Comparison of ENCODE assay signal across 8 mouse cellular contexts in the genomic region with DNA sequence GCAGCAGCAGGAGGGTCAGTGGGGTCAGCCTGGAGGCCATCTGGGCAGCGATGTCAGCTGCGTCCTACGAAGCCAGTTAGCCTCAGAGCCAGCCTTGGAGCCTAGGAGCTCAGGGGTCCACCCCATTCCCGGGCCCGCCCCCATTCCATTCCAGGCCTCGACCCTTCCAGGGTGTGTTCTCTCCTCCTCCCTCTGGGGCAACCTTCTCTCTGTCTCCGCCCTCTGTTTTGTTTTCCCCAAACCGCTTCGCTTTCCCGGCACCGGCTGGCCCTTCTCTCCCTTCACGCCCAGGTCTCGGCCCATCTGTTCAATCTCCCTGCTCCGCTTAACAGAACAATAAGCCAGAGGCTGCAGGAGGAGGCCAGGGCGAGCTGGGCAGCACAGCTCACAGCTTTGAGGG. TPM values are rescaled to one million over a fixed set of nuclear protein-coding genes. Genes with fewer than 3 reads are reported as not detected.
DNase-seq lines count a peak whose midpoint lies in the region; ATAC-seq and TF ChIP-seq lines count a peak whose summit lies in the region.

No protein-coding gene starts in this region.

- no peaks in the 10 kb centered on the region for H3K27me3 ChIP-seq in ES-Bruce4 (ENCODE audit: control insufficient read depth, insufficient read depth, low read length, poor library complexity, severe bottlenecking)
- no peaks in the 10 kb centered on the region for H3K27me3 ChIP-seq in forebrain, embryonic 11.5 days (ENCODE audit: control insufficient read depth, insufficient read depth, low read length)
- no peaks in the 10 kb centered on the region; the same call in 1 of the 2 replicates for H3K27me3 ChIP-seq in heart, postnatal 0 days (ENCODE audit: control insufficient read depth, insufficient read depth, low read length)
- H3K27me3 ChIP-seq in small intestine, adult 2 months (ENCODE audit: control insufficient read depth, insufficient read depth, low read length) = no peaks in the 10 kb centered on the region; the same call in 1 of the 2 replicates

- DNase-seq in forebrain, embryonic 11.5 days (ENCODE audit: low spot score) = peak; percentile 83
- DNase-seq in heart, postnatal 0 days (ENCODE audit: low spot score) = peak; percentile 69
- peak; percentile 79 for DNase-seq in kidney, postnatal 14 days
- DNase-seq in lung, postnatal 14 days = peak; percentile 78

- no peaks in the 10 kb centered on the region for H3K36me3 ChIP-seq in ES-Bruce4 (ENCODE audit: control insufficient read depth, insufficient read depth, low read length, poor library complexity, severe bottlenecking)
- no peaks in the 10 kb centered on the region for H3K36me3 ChIP-seq in forebrain, embryonic 11.5 days (ENCODE audit: control insufficient read depth, insufficient read depth, low read length)
- H3K36me3 ChIP-seq in heart, postnatal 0 days (replicated peaks; ENCODE audit: control insufficient read depth, insufficient read depth, low read length) = no peaks in the 10 kb centered on the region
- H3K36me3 ChIP-seq in small intestine, adult 2 months (ENCODE audit: control insufficient read depth, insufficient read depth, low read length) = no peaks in the 10 kb centered on the region

- H3K9ac ChIP-seq in ES-Bruce4 (ENCODE audit: low read depth, poor library complexity, severe bottlenecking) = peak overlapping the region; percentile 20; the same call in 1 of the 2 replicates
- peak overlapping the region; percentile 56 for H3K9ac ChIP-seq in forebrain, embryonic 11.5 days (ENCODE audit: low read length)
- H3K9ac ChIP-seq in heart, postnatal 0 days (replicated peaks; ENCODE audit: low read depth, low read length) = no peak overlapping the region

- peaks cover 3% of the 10 kb centered on the region for H3K4me1 ChIP-seq in ES-Bruce4 (ENCODE audit: control insufficient read depth, insufficient read depth, low read length)
- H3K4me1 ChIP-seq in brown adipose tissue, adult 24 weeks (ENCODE audit: control insufficient read depth, insufficient read depth, insufficient read length, low read length) = no peaks in the 10 kb centered on the region
- peaks cover 9% of the 10 kb centered on the region for H3K4me1 ChIP-seq in forebrain, embryonic 11.5 days (replicated peaks; ENCODE audit: control insufficient read depth, insufficient read depth, low read length)
- no peaks in the 10 kb centered on the region; the same call in 1 of the 2 replicates for H3K4me1 ChIP-seq in heart, postnatal 0 days (ENCODE audit: control insufficient read depth, insufficient read depth)
- no peaks in the 10 kb centered on the region for H3K4me1 ChIP-seq in small intestine, adult 2 months (ENCODE audit: control insufficient read depth, insufficient read depth, insufficient read length, low read length)

- no peaks in the 10 kb centered on the region for H3K9me3 ChIP-seq in ES-Bruce4 (replicated peaks; ENCODE audit: control insufficient read depth, insufficient read depth, low read length, poor library complexity, severe bottlenecking)
- no peaks in the 10 kb centered on the region for H3K9me3 ChIP-seq in forebrain, embryonic 11.5 days (ENCODE audit: control insufficient read depth, low read length)
- no peaks in the 10 kb centered on the region for H3K9me3 ChIP-seq in heart, postnatal 0 days (replicated peaks; ENCODE audit: control insufficient read depth, low read length)

- H3K27ac ChIP-seq in ES-Bruce4 (ENCODE audit: insufficient read depth, low read length) = no peak overlapping the region
- H3K27ac ChIP-seq in brown adipose tissue, adult 24 weeks (replicated peaks; ENCODE audit: low read depth, low read length) = no peak overlapping the region
- peak overlapping the region; percentile 79 for H3K27ac ChIP-seq in forebrain, embryonic 11.5 days (ENCODE audit: low read depth, low read length)
- H3K27ac ChIP-seq in heart, postnatal 0 days (ENCODE audit: low read depth) = 0 out of 2 replicates have a peak overlapping the region, but pooled peaks have one; percentile 7
- peak overlapping the region; percentile 27; the same call in 1 of the 2 replicates for H3K27ac ChIP-seq in small intestine, adult 2 months (ENCODE audit: insufficient read depth, low read depth, low read length)

- peak overlapping the region; percentile 54 for H3K4me2 ChIP-seq in forebrain, embryonic 11.5 days (ENCODE audit: low read depth, low read length, severe bottlenecking)
- H3K4me2 ChIP-seq in heart, postnatal 0 days (ENCODE audit: low read depth, low read length) = peak overlapping the region; percentile 41

- ATAC-seq in forebrain, embryonic 11.5 days (replicated peaks; ENCODE audit: low FRiP score) = peak; percentile 95
- peak; percentile 86 for ATAC-seq in heart, postnatal 0 days (ENCODE audit: insufficient read depth, low read depth)
- ATAC-seq in megakaryocyte-erythroid progenitor cell, adult 5-6 weeks (replicated peaks; ENCODE audit: low FRiP score, low TSS enrichment, poor library complexity, severe bottlenecking) = no peak

- 1% methylated on average over 15 of the region's 15 CpGs for WGBS in forebrain, embryonic 11.5 days
- WGBS in heart, postnatal 0 days = 6% methylated on average over 15 of the region's 15 CpGs
- 17% methylated on average over 15 of the region's 15 CpGs for WGBS in small intestine, adult 2 months

- no peak for TF ChIP-seq CTCF in ES-Bruce4 (IDR thresholded peaks at IDR 0.05; ENCODE audit: low read depth, low read length)
- TF ChIP-seq CTCF in heart, postnatal 0 days (IDR thresholded peaks at IDR 0.05; ENCODE audit: low read depth) = no peak
- TF ChIP-seq CTCF in small intestine, adult 2 months (IDR thresholded peaks at IDR 0.05; ENCODE audit: extremely low read depth, insufficient read length, insufficient replicate concordance, low read depth, low read length) = no peak

- TF ChIP-seq POLR2A in ES-Bruce4 (IDR thresholded peaks at IDR 0.05; ENCODE audit: insufficient read depth, low read length) = no peak
- peak; percentile 40; the same call in 1 of the 2 replicates for TF ChIP-seq POLR2A in small intestine, adult 2 months (IDR thresholded peaks at IDR 0.05; ENCODE audit: low read depth, low read length)

- TF ChIP-seq EP300 in ES-Bruce4 (IDR thresholded peaks at IDR 0.05; ENCODE audit: insufficient read depth, low read depth, low read length) = peak; percentile 92
- no peak for TF ChIP-seq EP300 in heart, postnatal 0 days (IDR thresholded peaks at IDR 0.05; ENCODE audit: low read depth)

- H3K4me3 ChIP-seq in ES-Bruce4 (ENCODE audit: low read depth, low read length) = peak overlapping the region; percentile 53
- peak overlapping the region; percentile 44 for H3K4me3 ChIP-seq in brown adipose tissue, adult 24 weeks (ENCODE audit: insufficient read depth, low read depth, low read length)
- H3K4me3 ChIP-seq in forebrain, embryonic 11.5 days (ENCODE audit: low read depth, low read length) = peak overlapping the region; percentile 22
- H3K4me3 ChIP-seq in heart, postnatal 0 days (ENCODE audit: low read depth, low read length) = peak overlapping the region; percentile 12
- H3K4me3 ChIP-seq in small intestine, adult 2 months (ENCODE audit: low read depth, low read length) = peak overlapping the region; percentile 37

RNA-seq across cellular contexts. Expression of gene Serping1, which starts 0.5 kb away (rescaled TPM):
- 17.2 and 19.2 TPM in 2 replicates for polyA plus RNA-seq in ES-Bruce4 (2011; ENCODE audit: insufficient read depth, insufficient read length, low read depth, missing spikeins)
- polyA plus RNA-seq in brown adipose tissue, adult 24 weeks (2012; ENCODE audit: insufficient read depth, insufficient read length, missing spikeins) = 74.6 and 108 TPM in 2 replicates
- 30.4 and 35.7 TPM in 2 replicates for polyA plus RNA-seq in forebrain, embryonic 11.5 days (2014; fragmentation: Nextera tagmentation; extraction: Ambion mirVana)
- 26.3 and 31.2 TPM in 2 replicates for total RNA-seq in heart, postnatal 0 days (2014; rRNA removed; ENCODE audit: low replicate concordance)
- 37.1 and 38.8 TPM in 2 replicates for polyA plus RNA-seq in heart, postnatal 0 days (2015; fragmentation: Nextera tagmentation; extraction: Ambion mirVana)
- polyA plus RNA-seq in small intestine, adult 2 months (2012; rRNA removed) = 66.5 and 97.6 TPM in 2 replicates
- not detected in 2 replicates for total RNA-seq in megakaryocyte-erythroid progenitor cell, adult 5-6 weeks (2014; fragmentation: Nextera tagmentation)
- total RNA-seq in megakaryocyte-erythroid progenitor cell, adult 5-6 weeks (2017) = not detected in 2 replicates

RNA-seq across cellular contexts. Expression of gene Ube2l6, which starts 23.9 kb away (rescaled TPM):
- polyA plus RNA-seq in ES-Bruce4 (2011; ENCODE audit: insufficient read depth, insufficient read length, low read depth, missing spikeins) = 12.6 and 14.3 TPM in 2 replicates
- 4.5 and 15.2 TPM in 2 replicates for polyA plus RNA-seq in brown adipose tissue, adult 24 weeks (2012; ENCODE audit: insufficient read depth, insufficient read length, missing spikeins)
- 36.6 and 38.4 TPM in 2 replicates for polyA plus RNA-seq in forebrain, embryonic 11.5 days (2014; fragmentation: Nextera tagmentation; extraction: Ambion mirVana)
- total RNA-seq in heart, postnatal 0 days (2014; rRNA removed; ENCODE audit: low replicate concordance) = 40.0 and 47.0 TPM in 2 replicates
- 29.8 and 36.9 TPM in 2 replicates for polyA plus RNA-seq in heart, postnatal 0 days (2015; fragmentation: Nextera tagmentation; extraction: Ambion mirVana)
- polyA plus RNA-seq in small intestine, adult 2 months (2012; rRNA removed) = 28.6 and 85.7 TPM in 2 replicates
- total RNA-seq in megakaryocyte-erythroid progenitor cell, adult 5-6 weeks (2014; fragmentation: Nextera tagmentation) = 37.2 and 56.9 TPM in 2 replicates
- 35.3 and 56.3 TPM in 2 replicates for total RNA-seq in megakaryocyte-erythroid progenitor cell, adult 5-6 weeks (2017)

RNA-seq across cellular contexts. Expression of gene Gm19426, which starts 31.3 kb away (rescaled TPM):
- 9.9 and 10.3 TPM in 2 replicates for polyA plus RNA-seq in ES-Bruce4 (2011; ENCODE audit: insufficient read depth, insufficient read length, low read depth, missing spikeins)
- polyA plus RNA-seq in brown adipose tissue, adult 24 weeks (2012; ENCODE audit: insufficient read depth, insufficient read length, missing spikeins) = not detected in 2 replicates
- polyA plus RNA-seq in forebrain, embryonic 11.5 days (2014; fragmentation: Nextera tagmentation; extraction: Ambion mirVana) = 3.7 and 4.3 TPM in 2 replicates
- 4.3 TPM in 1 of 2 replicates, not detected in the other for total RNA-seq in heart, postnatal 0 days (2014; rRNA removed; ENCODE audit: low replicate concordance)
- polyA plus RNA-seq in heart, postnatal 0 days (2015; fragmentation: Nextera tagmentation; extraction: Ambion mirVana) = 3.0 and 3.1 TPM in 2 replicates
- polyA plus RNA-seq in small intestine, adult 2 months (2012; rRNA removed) = 0.18 and 0.25 TPM in 2 replicates
- total RNA-seq in megakaryocyte-erythroid progenitor cell, adult 5-6 weeks (2014; fragmentation: Nextera tagmentation) = 0.98 TPM in 1 of 2 replicates, not detected in the other
- not detected in 2 replicates for total RNA-seq in megakaryocyte-erythroid progenitor cell, adult 5-6 weeks (2017)

RNA-seq across cellular contexts. Expression of gene Ypel4, which starts 40.9 kb away (rescaled TPM):
- 0.56 and 0.73 TPM in 2 replicates for polyA plus RNA-seq in ES-Bruce4 (2011; ENCODE audit: insufficient read depth, insufficient read length, low read depth, missing spikeins)
- polyA plus RNA-seq in brown adipose tissue, adult 24 weeks (2012; ENCODE audit: insufficient read depth, insufficient read length, missing spikeins) = not detected in 2 replicates
- 12.7 and 13.2 TPM in 2 replicates for polyA plus RNA-seq in forebrain, embryonic 11.5 days (2014; fragmentation: Nextera tagmentation; extraction: Ambion mirVana)
- total RNA-seq in heart, postnatal 0 days (2014; rRNA removed; ENCODE audit: low replicate concordance) = not detected in 2 replicates
- polyA plus RNA-seq in heart, postnatal 0 days (2015; fragmentation: Nextera tagmentation; extraction: Ambion mirVana) = 1.1 and 1.2 TPM in 2 replicates
- 0.57 and 2.4 TPM in 2 replicates for polyA plus RNA-seq in small intestine, adult 2 months (2012; rRNA removed)
- 0.39 and 1.6 TPM in 2 replicates for total RNA-seq in megakaryocyte-erythroid progenitor cell, adult 5-6 weeks (2014; fragmentation: Nextera tagmentation)
- total RNA-seq in megakaryocyte-erythroid progenitor cell, adult 5-6 weeks (2017) = 3.7 TPM in 1 of 2 replicates, not detected in the other

RNA-seq across cellular contexts. Expression of gene Clp1, which starts 47.6 kb away (rescaled TPM):
- 32.9 and 34.9 TPM in 2 replicates for polyA plus RNA-seq in ES-Bruce4 (2011; ENCODE audit: insufficient read depth, insufficient read length, low read depth, missing spikeins)
- polyA plus RNA-seq in brown adipose tissue, adult 24 weeks (2012; ENCODE audit: insufficient read depth, insufficient read length, missing spikeins) = 9.4 and 13.7 TPM in 2 replicates
- 44.5 and 45.1 TPM in 2 replicates for polyA plus RNA-seq in forebrain, embryonic 11.5 days (2014; fragmentation: Nextera tagmentation; extraction: Ambion mirVana)
- 5.2 and 5.8 TPM in 2 replicates for total RNA-seq in heart, postnatal 0 days (2014; rRNA removed; ENCODE audit: low replicate concordance)
- 10.1 and 10.5 TPM in 2 replicates for polyA plus RNA-seq in heart, postnatal 0 days (2015; fragmentation: Nextera tagmentation; extraction: Ambion mirVana)
- 4.3 and 11.4 TPM in 2 replicates for polyA plus RNA-seq in small intestine, adult 2 months (2012; rRNA removed)
- total RNA-seq in megakaryocyte-erythroid progenitor cell, adult 5-6 weeks (2014; fragmentation: Nextera tagmentation) = 35.4 and 38.0 TPM in 2 replicates
- total RNA-seq in megakaryocyte-erythroid progenitor cell, adult 5-6 weeks (2017) = 43.8 and 46.5 TPM in 2 replicates

Comparison
In these comparisons a context has a peak if more than half of its experiments do, and no peak if none do; other contexts are left out.
1. H3K27ac ChIP-seq: peak in forebrain, embryonic 11.5 days (single experiment), heart, postnatal 0 days (single experiment) and small intestine, adult 2 months (single experiment); none in ES-Bruce4 (single experiment) and brown adipose tissue, adult 24 weeks (single experiment).
2. Peak in every context shown above with its lines, with median percentiles within 50 percentile points of each other: H3K4me3 ChIP-seq and DNase-seq.